Mouse (Mus musculus): ENCODE results near the gene Ttf1. TPM values are rescaled to one million over a fixed set of nuclear protein-coding genes. Genes with fewer than 3 reads are reported as not detected.

Gene Ttf1
- total RNA-seq, 2 experiments from 2014 or later = 4.4 to 6.0 TPM

DNA sequence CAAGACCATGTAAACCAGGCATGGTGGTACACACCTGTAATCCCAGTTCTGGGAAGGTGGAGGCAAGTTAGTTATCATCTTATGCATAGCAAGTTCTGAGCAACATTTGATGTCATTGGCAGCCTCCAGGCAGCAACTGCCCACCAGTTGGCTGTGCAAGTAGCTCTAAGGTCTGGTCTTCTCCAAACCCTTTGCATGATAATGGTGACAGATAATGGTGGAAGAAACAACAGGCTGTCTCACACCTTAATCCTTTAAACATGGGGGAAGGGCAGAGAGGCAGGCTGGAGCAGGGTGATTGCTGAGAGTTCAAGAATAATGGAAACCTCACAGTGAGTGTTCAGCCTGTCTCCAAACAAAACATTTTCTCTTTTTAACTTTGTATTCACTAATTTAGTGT, 60.9 kb downstream of the Ttf1 start:
- no peak overlapping the region for H3K27ac ChIP-seq
- no peak for DNase-seq
- no peak for TF ChIP-seq CTCF (IDR thresholded peaks at IDR 0.05)
- intact Hi-C loops (cut with DNase I) = no loop called here
- H3K4me3 ChIP-seq = no peak overlapping the region

GRCm38 (mm10) chr2:29122446-29122845, 62.4 kb downstream of the Ttf1 start:
- intact Hi-C loops (cut with DNase I) = no loop called here
- no peak for TF ChIP-seq CTCF (IDR thresholded peaks at IDR 0.05)
- Histone ChIP-seq H3K4me3 (no peak overlapping the region), H3K27ac (no peak overlapping the region)
- no peak for DNase-seq

GRCm38 (mm10) chr2:29123907-29124569, 64.0 kb downstream of the Ttf1 start, which contains the start of gene Setx:
Setx (plus strand) TSS chr2:29124181.
- no peak for TF ChIP-seq CTCF (IDR thresholded peaks at IDR 0.05)
- intact Hi-C loops (cut with DNase I) = no loop called here
- no peak for DNase-seq

GRCm38 (mm10) chr2:29124571-29124935, 64.5 kb downstream of the Ttf1 start:
- TF ChIP-seq CTCF (IDR thresholded peaks at IDR 0.05) = no peak
- H3K4me3 ChIP-seq = peak overlapping the region; percentile 98
- DNase-seq = no peak
- H3K27ac ChIP-seq = peak overlapping the region; percentile 99
- intact Hi-C loops (cut with DNase I) = no loop called here

More at GRCm38 (mm10) chr2:29123907-29124569, 64.0 kb downstream of the Ttf1 start, which contains the start of gene Setx:
- H3K27ac ChIP-seq = peak within 1 kb of the TSS; percentile 99
- H3K4me3 ChIP-seq = peak within 1 kb of the TSS; percentile 98

DNA sequence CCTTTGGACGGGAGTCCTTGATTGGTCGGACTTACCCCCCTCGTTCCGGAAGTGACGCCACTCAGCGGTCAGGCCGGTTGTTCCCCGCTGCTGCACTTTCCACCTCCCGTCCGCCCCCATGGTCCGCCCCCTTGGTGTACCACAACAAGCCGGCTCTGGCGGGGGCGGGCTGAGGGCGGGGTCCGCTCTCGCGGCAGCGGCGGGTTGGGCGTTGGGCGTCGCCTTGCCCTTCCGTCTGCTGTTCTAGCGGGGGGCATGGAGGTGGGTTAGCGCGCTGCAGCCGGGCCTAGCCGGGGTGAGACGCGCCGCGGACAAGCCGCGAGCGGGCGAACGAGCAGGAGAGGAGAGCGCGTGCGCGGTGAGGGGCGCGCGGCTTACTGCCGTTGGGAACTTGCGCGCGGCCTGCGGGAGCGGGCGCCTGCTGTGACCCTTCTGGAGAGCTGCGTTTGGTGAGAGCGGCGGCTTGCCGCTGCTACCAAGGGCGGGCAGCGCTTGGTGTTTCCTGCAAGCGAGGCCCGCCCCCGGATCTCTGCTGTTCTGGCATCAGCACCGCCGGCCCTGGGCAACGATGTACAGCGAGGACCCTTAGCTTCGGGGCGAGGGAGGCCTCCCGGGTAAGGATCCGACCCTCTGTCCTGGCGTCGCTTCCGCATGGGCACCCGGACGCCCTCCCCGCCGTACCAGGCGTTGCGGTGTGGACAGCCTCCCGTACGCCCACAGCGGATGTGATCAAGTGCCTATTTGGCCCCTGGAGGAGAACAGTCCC, 65.1 kb downstream of the Ttf1 start:
- Histone ChIP-seq H3K4me3 (peak overlapping the region; percentile 98), H3K27ac (peak overlapping the region; percentile 99)
- intact Hi-C loops (cut with DNase I) = loop anchor here (5.0 kb wide), 1 partner anchor 63 kb away; the partner anchor contains the start of gene Ttf1
- DNase-seq = peak; percentile 100
- no peak for TF ChIP-seq CTCF (IDR thresholded peaks at IDR 0.05)

- Histone ChIP-seq H3K27ac (no peak overlapping the region), H3K4me3 (no peak overlapping the region)
- intact Hi-C loops (cut with DNase I) = no loop called here
- DNase-seq = no peak
- TF ChIP-seq CTCF (IDR thresholded peaks at IDR 0.05) = peak; percentile 13; the same call in 1 of the 2 replicates
Observed at GRCm38 (mm10) chr2:29130118-29130899, 70.2 kb downstream of the Ttf1 start.

GRCm38 (mm10) chr2:29135161-29135560, 75.1 kb downstream of the Ttf1 start:
- DNase-seq = no peak
- Histone ChIP-seq H3K27ac (no peak overlapping the region), H3K4me3 (no peak overlapping the region)
- TF ChIP-seq CTCF (IDR thresholded peaks at IDR 0.05) = no peak
- intact Hi-C loops (cut with DNase I) = no loop called here

Other genes starting within 250 kb of the Ttf1 start
- gene Gtf3c4, start 219.9 kb upstream of the Ttf1 start, total RNA-seq (2021) = 10 to 100 TPM; 13.4 to 13.5 TPM
- 1 to 10 TPM; 4.8 to 5.0 TPM for gene Ddx31, start 219.9 kb upstream of the Ttf1 start, total RNA-seq (2021)
- gene Barhl1, start 143.6 kb upstream of the Ttf1 start, total RNA-seq (2021) = not detected
- not detected for gene Cfap77, start 5.2 kb upstream of the Ttf1 start, total RNA-seq (2021)
- 10 to 100 TPM; 25.0 to 32.9 TPM for gene Setx, start 63.9 kb downstream of the Ttf1 start, total RNA-seq (2021)
- 10 to 100 TPM; 25.0 to 27.0 TPM for gene Ntng2, start 192.7 kb downstream of the Ttf1 start, total RNA-seq (2021)

Data from gastrocnemius, adult 2 months (tissue).